Mouse (Mus musculus) bone marrow, adult 2 months (tissue): Measurements from ENCODE around the gene Pdzk1.

Source experiments
- CTCF ChIP-seq: fragments of 200-500 bp; IDR thresholded peaks from 2 replicates; pipeline ENCODE4 v1.5.1; 2011; ENCODE audit warnings: low read length, control low read depth; ENCODE audit not compliant: control insufficient read depth, insufficient read depth
- POLR2A ChIP-seq: fragments of 200-500 bp; IDR thresholded peaks from 2 replicates; pipeline ENCODE4 v1.6.1; 2011; ENCODE audit warnings: low read depth, mild to moderate bottlenecking, control low read depth, low read length, borderline replicate concordance; ENCODE audit not compliant: control insufficient read depth

GRCm38 (mm10) chr3:96828308-96828864 lies 698 bp upstream of the Pdzk1 start:
- TF ChIP-seq CTCF (no peak), POLR2A (no peak)
